Mouse (Mus musculus) lung, postnatal 14 days (tissue): ENCODE data around the gene Mtmr1.
A peak's percentile ranks its signal among the peaks of the same experiment; 100 is the strongest.
"Not testable (repeated sequence)": the region's sequence is repeated elsewhere in the genome, so short reads cannot be mapped to it uniquely, and the experiment has no call there.

ENCODE experiments used
- DNase-seq: peaks from one replicate; pipeline ENCODE4 v3.0.0; 2021

Mtmr1 gene

DNA sequence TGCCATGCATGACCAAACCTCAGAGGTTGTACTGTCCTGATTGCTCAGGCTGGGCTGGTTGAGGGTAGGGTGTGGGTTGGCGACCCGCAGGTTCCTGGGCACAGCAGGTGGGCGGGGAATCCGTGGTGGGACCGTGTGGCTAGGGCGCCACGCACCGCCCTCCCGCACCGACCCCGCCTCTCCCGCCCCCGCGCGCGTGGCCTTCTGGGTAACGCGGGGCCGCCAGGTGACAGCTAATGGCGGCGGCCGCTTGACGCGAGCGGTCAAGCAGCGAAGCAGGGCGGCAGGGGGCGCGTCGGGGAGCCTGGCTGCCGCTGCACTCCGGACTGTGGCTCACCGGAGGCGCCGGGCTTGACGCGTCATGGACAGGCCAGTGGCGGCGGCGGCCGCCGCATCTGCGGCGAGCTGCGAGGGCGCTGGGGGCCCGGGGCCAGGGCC lies at the start of gene Mtmr1:
Gene Mtmr1, plus strand, starts transcription at position 207 of the 438 bp plus-strand sequence.
- peak; percentile 79 for DNase-seq

DNA sequence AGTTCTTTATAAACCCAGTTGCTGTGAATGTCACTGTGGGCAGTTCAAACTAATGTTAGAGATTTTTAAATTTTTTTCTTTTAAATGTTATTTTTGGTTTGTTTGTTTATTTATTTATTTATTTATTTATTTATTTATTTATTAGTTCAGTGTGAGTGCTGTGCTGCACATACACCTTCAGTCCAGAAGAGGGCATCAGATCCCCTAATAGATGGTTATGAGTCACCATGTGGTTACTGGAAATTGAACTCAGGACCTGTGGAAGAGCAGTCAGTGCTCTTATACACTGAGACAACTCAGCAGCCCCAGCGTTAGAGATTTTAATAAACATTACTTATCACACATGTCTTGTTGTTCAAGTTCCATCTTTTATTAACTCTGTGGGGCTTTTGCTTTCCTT lies 12.5 kb upstream of the Mtmr1 start:
- no peak for DNase-seq

DNA sequence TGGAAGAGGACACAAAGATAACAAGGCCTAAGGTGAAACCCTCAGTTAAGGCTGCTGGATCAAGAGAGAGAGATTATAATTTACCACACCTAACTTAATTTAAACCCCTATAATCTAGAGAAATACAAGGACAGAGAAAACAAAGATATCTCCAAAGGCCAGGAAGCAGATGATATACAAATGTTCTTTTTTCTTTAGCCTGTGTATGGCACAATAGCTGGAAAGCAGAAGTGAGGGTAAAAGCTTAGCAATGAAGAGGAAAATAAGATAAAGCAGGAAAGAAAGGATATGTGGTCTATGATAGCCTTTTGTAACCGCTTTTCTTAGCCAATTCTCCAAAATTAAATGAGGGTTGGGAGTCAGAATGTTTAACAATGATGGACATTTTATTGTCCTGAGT lies 9.2 kb upstream of the Mtmr1 start:
- DNase-seq, result no peak

DNA sequence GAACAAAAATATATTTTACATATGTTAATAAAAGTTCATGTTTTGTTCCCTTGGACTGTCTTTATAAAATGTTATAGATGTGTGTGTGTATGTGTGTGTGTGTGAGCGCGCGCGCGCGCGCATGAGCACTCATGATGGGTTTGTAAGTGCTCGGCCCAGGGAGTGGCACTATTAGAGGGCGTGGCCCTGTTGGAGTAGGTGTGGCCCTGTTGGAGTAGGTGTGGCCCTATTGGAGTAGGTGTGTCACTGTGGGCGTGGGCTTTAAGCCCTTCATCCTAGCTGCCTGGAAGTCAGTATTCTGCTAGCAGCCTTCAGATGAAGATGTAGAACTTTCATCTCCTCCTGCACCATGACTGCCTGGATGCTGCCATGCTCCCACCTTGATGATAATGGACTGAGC lies 2.8 kb upstream of the Mtmr1 start:
- DNase-seq, result not testable (repeated sequence)

DNA sequence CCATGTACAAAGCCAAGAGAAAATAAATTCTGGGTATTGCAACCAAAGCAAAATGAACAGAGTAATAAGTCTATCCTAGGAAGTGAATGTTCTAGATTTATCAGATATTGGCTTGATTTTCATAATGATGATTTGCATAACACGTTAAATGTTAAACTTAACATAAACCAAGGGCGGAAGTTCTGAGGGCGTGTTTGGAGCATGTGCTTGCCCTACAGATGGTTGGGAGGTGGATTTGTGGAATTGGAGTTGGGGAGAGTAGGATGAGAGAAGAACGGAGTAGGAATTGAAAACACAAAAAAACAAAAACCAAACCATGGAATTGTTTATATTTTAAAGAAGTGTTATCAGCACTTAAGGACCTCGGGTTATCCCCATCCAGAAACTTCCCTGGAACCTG lies 498 bp upstream of the Mtmr1 start:
- no peak for DNase-seq

DNA sequence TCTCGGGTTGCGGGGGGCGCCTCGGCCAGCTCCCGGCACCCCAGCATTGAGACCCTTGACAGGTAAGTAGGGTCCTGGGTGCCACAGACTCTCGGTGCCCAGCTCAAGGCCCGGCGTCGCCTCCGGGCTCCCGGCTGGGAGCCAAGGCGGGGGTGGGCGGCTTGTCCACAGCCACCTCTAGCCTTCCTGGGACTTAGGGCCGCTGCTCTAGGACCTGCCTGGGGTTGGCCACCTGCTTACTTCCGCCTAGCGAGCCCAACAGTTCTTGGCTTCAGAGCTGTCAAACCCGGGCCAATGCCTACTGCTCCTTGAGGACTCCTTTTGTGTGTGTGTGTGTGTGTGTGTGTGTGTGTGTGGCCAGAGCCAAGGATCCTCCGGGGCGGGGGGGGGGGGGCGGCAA lies 451 bp downstream of the Mtmr1 start:
- peak; percentile 12 for DNase-seq

DNA sequence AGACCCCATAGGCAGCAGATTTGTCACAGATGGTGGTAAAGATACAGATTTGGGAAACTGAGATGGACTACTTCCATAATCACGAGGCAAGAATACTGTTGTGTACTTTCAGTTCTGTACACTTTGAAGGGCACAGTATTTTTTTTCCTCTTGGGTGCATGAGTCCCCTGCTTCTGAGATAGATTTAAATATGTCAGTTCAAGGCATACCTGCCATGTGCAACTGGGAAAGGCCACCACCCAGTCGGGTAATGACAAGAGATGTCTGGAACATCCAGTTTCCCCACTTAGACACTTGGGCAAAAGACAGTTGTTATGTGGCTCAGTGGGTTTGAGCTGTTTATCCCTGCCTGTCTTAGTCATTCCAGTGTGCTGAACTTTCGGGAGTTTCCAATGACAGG lies 950 bp downstream of the Mtmr1 start:
- DNase-seq, result no peak

DNA sequence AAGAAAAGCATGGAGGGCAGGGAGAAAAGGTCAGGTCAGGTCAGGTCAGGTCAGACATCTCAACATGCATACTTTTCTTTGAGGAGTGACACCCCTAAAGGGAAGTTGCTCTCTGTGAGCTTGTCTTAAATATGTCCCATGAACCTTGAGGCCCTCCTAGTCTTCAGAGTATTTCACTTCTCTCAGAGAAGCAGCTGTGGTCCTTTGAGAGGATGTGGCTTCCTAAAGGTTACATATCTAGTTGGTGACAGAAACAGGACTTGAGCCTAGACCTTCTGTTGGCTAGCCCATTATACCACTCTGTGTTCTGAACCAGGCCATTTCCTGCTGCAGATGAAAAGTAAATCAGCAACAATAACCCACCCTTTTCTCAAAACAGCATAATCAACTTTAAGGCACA lies 2.4 kb downstream of the Mtmr1 start:
- DNase-seq, result no peak

DNA sequence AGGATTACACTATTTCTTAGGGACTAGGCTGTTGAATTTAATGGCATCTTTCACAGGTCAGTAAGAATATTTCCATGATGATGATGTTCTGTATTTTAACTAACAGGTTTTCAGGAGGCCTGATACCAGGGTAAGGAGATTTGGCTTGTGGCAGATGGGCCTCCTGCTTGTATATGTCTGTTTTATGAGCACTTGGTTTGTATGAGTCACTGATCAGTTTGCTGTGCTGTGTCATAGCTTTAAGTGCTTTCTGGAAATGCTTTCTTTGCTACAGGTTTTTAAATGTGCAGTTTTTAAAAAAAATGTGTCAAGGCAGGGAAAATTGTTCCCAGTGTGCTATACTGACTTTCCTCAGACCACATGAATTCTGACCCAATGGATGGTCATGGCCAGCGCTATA lies 12.2 kb downstream of the Mtmr1 start:
- DNase-seq, result no peak

DNA sequence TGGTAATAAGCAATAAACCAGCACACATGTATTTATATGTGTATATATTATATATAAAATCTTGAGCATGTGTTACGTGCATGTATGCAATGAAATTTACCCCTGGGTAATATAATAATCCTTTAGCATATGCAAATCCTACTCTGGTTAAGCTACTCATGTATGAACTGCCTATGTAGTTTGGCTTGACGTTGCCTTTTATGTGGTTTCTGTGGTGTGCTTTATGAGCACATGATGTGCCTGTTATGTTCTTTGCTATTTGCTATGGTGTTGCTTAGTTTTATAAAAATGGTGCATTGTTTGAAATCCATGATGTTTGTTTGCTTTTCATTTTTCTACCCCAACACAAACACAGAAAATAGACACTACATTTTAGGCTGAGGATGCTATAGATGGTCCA lies 13.9 kb downstream of the Mtmr1 start:
- DNase-seq, result no peak

DNA sequence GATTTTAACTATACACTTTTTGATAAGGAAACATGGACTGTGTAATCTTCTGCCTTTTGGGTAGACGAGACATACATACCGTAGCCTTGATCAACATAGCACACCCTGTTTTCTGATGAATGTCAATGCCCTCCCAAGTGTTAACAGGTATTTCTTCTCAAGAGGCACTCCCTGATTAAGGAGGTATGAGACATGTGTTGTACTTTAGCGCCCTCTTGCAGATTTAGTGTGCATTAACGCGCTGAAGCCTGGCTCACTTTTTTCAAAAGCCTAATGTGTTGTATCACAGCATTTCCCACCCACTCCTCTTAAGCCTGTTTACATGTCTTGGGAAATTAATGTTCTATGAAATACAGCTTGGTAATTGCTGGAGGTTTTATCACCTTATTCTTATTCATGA lies 17.0 kb downstream of the Mtmr1 start:
- peak; percentile 21 for DNase-seq

DNA sequence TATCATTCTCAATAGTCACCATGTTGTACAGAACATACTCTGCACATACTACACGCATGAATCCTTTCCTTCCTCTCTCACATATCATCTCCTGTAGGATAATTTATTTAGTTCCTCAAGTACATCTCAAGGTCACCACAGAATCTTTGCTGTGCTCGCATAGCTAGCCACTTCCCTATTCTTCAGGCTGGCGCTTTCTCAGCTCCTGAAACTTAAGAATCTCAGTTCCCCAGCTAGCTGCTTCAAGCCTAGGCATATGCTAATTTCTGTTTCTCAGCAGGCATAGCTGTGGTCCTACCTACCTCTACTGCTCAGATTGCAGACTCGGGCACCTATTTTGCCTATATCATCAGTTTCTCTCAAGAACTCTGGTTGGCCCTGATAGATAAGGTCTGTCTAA lies 31.8 kb downstream of the Mtmr1 start:
- no peak for DNase-seq

DNA sequence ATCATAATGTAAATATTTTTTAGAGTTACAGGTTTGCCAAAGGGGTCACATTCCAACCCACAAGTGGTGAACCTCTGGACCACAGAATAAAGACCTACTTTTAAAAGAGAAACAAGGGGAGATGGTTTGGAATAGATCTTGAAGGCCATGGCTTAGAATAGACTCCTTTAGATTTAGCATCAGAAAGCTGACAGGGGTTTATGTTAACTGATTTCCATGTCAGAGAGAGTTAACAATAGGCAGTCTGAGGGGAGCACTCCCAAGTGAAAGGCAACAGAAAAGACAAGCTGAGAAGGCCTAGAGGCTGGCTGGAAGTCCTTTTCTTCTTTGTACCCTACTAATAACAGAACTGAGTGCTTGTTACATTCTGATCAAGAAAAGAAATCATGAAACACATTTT lies 41.7 kb downstream of the Mtmr1 start:
- no peak for DNase-seq

DNA sequence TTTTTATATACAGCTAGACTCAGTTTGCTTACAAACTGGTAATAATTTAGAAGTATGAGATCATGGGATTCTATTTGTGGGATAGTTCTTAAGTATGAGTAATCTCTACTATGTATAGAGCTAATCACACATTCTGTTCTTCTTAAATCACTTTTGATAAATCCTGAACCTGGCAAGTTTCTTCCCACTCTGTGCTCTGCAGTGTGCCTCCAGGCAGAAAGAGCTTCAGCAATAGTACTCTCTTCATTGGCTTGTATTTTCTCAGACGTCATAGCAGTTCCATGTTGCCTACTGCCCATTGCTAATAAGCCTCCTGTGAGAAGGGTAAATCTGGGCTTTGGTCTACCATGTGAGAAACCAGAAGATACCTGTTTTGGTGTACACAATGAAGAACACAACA lies 43.8 kb downstream of the Mtmr1 start:
- no peak for DNase-seq

DNA sequence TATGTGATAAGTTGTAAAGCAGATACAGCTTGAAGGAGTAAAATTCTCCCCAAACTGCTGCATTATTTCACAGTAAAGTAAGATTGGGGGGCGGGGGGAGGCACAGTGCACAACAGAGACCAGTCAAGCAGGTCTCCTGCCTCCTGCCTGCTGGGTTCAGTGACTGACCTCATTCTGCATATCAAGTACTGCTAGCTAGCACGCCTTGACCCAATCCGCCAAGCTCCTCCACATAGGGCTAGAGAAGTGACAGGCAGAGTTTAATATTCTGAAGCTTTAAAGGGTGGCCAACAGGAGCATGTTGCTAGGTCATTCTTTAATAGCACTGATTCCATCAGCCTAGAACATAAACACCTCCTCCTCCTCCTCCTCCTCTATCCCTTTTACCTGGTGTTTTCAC lies 48.2 kb downstream of the Mtmr1 start:
- DNase-seq, result no peak

DNA sequence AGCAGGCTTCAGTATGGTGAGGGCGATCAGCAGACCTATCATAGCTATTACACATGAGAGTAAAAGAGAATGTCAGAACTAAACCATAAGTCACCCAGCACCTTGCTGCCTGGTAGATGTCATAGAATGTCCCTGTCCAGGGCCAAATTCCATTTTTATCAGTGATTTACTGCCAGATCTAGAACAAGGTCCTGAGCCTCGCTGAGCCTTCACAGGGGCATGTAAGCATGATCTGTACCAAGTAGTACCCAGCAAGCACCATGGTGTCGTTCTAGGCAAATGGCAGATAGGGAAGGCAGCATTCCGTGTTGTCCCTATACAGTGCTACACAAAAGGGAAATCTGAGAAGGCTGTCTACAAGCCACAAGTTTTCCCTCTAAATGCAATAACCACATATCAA lies 49.1 kb downstream of the Mtmr1 start:
- no peak for DNase-seq

DNA sequence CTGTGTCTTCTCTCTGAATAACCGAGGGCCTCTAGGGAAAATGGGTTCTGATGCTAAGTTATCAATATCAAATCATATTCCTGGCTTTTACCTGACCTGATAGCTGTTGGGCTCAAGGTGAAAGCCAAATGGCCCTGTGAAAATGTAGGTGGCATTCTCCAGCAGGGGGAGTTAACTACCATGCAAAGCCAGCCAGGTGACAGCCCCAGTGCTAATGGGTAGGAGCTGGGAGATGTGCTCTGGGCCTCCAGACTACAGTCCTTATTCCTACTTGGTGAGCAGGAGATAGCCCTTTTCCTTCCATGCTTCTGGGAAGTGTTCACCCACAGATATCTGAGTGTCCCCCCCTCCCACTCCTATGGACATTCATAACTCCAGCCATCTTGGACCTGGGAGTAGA lies 60.3 kb downstream of the Mtmr1 start:
- DNase-seq, result no peak

DNA sequence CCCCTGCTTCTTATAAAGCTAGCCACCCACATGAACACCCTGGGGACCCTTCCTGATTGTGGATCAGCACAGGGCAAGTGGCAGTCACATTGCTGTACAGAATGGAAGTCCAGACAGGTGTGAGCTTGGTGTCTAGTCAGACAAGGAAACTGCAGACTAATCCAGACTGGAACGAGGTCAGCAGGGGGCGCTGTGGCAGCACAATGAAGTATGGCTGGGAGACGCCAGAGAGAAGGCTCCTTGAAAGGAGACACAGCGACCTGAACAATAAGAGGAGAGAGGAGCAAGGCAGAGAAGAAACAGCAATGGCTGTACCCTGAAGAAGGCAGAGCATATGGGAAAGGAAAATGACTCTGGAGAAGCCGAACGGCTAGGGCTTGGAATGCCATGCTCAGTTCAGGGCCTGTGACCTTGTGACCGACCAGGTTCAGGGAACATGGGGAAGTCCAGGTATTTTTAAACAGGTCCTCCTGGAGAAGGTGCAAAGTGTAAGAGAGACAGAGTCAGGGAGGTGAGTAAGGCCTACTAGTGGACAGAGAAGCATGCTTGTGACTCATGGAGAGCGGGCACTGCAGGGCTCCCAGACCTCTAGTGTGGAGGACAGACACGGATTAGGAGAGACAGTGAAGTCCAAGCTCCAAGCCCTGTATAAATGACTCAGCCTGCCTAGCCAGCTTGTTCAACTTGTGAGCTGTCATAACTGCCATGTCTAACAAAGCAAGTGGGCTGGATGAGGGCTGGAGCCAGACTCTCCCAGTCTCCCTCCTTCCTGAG lies 61.4 kb downstream of the Mtmr1 start:
- DNase-seq, result peak; percentile 86

DNA sequence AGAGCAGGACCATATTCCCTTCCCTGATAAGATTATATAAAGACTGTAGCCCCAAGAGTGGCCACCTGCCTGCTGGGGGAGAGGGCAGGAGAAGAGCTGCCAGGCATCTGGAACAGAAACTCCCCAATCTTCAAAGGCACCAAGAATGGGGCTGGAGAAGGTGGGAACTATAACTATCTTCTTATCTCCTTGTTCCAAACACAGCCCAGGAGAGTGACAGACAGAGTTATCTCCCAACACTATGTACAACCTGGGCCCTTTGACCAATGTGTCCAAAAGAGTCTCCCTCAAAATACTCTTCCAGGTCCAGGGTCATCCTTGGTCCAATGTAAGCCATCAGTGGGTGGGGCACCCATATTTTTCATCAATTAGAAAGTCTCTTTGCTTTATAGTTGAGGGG lies 62.9 kb downstream of the Mtmr1 start:
- DNase-seq, result no peak

DNA sequence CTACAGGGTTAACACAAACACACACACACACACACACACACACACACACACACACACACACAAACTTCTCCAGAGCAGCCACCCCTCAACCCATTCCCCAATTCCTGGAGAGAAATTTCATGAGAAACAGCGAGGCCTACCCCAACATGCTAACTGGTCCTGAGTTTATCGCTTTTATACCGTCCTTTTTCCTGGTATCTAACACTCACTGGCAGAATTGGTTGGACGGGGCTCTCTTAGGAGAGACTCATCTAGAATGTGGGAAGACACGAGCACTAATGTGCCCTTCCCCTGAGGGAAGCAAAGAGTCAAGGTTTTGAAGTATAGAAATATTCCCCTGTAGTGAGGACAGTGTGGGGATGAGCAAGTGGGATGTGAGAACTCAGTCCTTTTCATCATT lies 66.3 kb downstream of the Mtmr1 start:
- DNase-seq, result no peak

DNA sequence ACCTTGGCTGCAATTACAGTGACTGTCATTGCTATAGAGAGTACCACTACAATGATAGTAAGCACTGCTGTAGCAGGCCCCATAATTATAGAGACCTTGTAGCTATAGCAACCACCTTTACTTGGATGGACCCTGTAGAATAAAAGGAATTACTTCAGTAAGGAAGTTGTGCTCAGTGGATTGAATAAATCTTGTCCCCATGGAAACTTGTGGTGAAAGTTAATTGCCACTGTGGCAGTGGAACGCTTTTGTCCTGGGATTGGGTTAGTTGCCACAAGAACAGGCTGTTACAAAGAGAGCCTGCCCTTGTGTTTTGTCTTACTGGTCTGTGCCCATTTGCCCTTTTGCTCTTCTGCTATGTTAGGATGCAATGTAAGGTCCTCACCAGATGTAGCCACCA lies 69.9 kb downstream of the Mtmr1 start:
- no peak for DNase-seq

DNA sequence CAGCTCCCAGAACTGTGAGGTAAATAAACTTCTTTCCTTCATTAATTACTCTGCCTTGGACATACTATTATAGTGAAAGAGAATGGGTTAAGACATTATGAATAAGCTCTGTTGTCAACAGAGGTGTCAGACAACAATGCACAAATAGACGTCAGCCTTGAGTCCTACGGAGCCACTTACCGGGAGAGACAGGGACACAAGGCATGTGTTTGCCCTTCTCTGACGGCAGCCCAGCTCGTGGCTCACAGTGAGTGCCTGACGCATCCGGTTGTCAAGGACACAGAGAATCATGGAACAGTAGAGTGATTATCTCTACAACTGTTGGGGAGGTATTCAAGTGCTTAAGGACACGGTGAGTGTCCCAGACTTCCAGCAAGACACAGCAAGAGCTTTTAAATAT lies 70.3 kb downstream of the Mtmr1 start:
- no peak for DNase-seq

DNA sequence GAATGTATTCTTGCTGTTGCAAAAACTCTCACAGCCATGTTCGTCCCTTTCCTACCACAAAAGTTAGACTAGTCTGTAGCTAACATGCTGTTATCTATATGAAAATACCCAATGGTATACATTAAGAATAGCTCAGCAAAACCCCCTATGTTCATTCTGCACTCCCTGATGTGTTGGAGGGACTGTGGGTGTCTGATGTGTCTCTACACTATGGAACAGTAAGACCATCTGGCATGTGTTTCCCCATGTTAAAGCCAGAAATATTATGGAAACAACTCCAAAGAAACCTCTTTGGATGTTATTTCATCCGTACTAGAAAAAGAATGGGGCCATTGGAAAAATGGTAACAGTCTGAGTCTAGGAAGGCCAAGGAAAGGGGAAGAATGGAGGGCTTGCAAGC lies 71.0 kb downstream of the Mtmr1 start:
- no peak for DNase-seq

DNA sequence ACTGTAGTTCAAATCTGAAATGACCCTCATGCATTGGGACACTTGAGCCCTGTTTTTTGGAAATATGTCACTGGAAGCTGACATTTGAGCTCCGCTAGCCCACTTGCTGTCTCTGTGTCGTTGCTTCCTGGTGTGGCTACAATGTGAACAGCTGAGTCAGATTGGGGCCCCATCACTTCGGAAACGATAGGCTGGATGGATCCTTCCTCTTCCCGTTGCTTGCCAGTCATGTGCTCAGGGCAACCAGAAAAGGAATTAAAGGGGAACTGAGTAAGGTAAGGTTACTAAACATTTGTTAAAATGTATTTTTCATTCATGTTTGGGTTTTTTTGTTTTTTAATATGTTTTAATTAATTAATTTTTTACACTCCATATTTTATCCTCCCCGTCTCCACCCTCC lies 74.9 kb downstream of the Mtmr1 start:
- DNase-seq, result no peak

DNA sequence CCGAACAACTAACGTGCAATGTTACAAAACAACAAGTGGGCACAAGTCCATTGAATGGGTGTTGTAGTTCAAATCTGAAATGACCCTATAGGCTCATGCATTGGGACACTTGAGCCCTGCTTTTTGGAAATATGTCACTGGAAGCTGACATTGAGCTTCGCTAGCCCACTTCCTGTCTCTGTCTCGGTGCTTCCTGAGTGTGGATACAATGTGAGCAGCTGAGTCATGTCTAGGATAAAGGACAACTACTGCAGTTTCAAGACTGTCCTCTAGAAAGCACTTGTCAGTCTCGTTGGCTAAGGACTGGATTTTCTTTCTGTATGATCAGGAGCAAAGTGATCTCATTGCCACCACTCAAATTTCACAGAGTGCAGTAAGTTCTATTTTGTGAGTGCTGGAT lies 78.4 kb downstream of the Mtmr1 start:
- DNase-seq, result no peak
